Mouse (Mus musculus): ENCODE measurements at regions not wholly inside any gene's neighbourhood (a gene's known extent, or its start where the extent isn't known, plus 50 kb on each side); places are given as distances from the start of the nearest gene placed in this dataset.

GRCm38 (mm10) chr8:4411126-4411525 is 81.7 kb upstream of the Cers4 start:
- in situ Hi-C loops (cut with MboI, MseI) = loop anchor here (10.0 kb wide), 1 partner anchor 184 kb away; no protein-coding TSS in a partner anchor

DNA sequence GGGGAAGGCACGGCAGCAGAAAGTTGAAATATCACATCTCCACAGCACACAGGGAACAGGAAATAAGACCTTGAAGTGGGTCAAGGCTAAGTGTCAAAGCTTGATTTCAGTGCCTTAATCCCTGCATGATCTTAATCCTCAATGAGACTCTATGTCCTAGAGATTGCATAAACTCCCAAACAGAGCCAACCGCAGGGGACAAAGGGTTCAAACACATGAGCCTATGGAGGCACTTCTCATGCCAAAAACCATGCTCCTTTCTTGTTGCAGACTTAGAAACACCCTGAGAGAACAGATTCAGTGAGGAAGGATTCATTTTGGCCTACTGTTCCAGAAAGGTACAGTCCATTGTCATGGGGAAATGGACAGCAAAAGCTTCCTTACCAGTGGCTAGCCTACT is 81.0 kb upstream of the Cers4 start:
- in situ Hi-C loops (cut with MboI, MseI) = loop anchor here (10.0 kb wide), 1 partner anchor 183 kb away; no protein-coding TSS in a partner anchor

GRCm38 (mm10) chr8:4413206-4413605 is 79.6 kb upstream of the Cers4 start:
- in situ Hi-C loops (cut with MboI, MseI) = loop anchor here (10.0 kb wide), 1 partner anchor 182 kb away; no protein-coding TSS in a partner anchor

DNA sequence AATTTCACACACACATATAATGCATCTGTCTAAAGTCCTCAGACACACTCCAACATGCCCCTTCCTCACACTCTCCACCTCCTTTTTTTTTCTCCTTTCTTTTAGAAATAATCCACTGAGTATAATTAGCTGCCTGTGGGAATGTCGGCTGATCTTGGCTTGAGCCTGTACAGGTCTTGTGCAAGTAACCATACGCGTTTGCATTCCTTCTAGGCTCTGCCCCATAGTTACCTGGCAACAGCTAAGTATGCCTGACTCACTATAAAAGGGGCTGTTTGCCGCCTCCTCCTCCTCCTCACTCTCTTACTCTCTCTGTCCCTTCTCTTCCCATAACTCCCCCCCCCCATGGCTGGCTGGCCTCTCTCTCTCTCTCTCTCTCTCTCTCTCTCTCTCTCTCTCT is 79.1 kb upstream of the Cers4 start:
- in situ Hi-C loops (cut with MboI, MseI) = loop anchor here (10.0 kb wide), 1 partner anchor 181 kb away; no protein-coding TSS in a partner anchor

GRCm38 (mm10) chr8:4417141-4417540 is 75.7 kb upstream of the Cers4 start:
- in situ Hi-C loops (cut with MboI, MseI) = loop anchor here (10.0 kb wide), 1 partner anchor 178 kb away; no protein-coding TSS in a partner anchor

- in situ Hi-C loops (cut with MboI, MseI) = no loop called here
These were observed 59.7 kb upstream of the Cers4 start for GRCm38 (mm10) chr8:4433161-4433560.

- in situ Hi-C loops (cut with MboI, MseI) = no loop called here
These were observed 56.3 kb upstream of the Cers4 start for GRCm38 (mm10) chr8:4436546-4436945.
